Mouse (Mus musculus) bone marrow, adult 2 months (tissue): ENCODE results near the gene Inpp4b.

Source experiments
- CTCF ChIP-seq: fragments of 200-500 bp; IDR thresholded peaks from 2 replicates; pipeline ENCODE4 v1.5.1; 2011; ENCODE audit warnings: low read length, control low read depth; ENCODE audit not compliant: control insufficient read depth, insufficient read depth
- POLR2A ChIP-seq: fragments of 200-500 bp; IDR thresholded peaks from 2 replicates; pipeline ENCODE4 v1.6.1; 2011; ENCODE audit warnings: low read depth, mild to moderate bottlenecking, control low read depth, low read length, borderline replicate concordance; ENCODE audit not compliant: control insufficient read depth

DNA sequence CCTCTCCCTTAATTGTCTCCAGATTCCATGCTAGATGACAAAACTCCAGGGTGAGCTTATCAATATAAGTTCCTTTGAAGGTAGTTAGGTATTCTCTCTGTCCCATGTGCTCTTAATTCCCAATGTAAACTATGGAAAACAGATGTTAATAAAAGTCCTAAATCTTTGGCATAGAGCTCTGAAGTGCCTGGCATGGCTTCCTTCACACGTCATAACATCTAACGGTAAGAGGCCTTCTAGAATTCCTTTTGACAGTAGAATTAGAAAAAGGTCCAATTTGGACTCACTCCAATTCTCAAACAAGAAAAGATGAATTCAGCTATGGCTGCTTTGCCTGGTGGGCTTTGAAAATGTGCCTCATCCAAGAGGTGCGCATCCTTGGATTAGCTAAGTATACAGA, 236.6 kb downstream of the Inpp4b start:
- TF ChIP-seq CTCF (no peak), POLR2A (no peak)
